Mouse (Mus musculus) left cerebral cortex, adult 9 months (tissue): ENCODE data around the gene Gm49601.

Experiments used
- DNase-seq, 2 experiments: peaks; one replicate each; pipeline ENCODE4 v3.0.0; 2022; ENCODE audit warnings: low spot score in 2 of 2

Gm49601 gene

DNA sequence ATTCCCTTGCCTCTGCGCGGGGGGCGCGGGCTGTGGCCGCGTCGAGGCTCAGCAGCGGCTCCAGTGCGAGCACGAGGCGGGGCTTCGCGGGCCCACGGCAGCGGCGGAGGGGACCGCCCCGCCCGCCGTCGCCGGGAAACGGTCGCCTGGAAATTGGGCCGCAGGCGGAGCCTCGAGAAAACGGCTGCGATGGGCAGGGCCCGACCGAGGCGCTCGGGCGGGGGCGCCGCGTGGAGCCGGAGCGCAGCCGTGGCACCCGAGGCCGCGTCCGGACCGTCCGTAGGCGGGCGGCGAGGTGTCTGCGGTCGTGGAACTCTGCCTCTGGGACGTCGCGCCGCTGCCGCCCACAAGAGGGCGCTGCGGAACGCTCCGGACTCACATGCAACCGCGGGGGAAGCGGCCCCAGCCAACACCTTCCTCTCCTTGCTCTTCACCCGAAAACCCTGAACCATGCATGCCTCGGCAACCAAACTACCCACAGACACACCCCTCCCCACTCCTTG lies at the start of gene Gm49601:
Gene Gm49601 (minus strand): TSS at position 52 of the 503 bp plus-strand sequence.
- peak in 1 of 2 experiments; percentile 85 for DNase-seq

DNA sequence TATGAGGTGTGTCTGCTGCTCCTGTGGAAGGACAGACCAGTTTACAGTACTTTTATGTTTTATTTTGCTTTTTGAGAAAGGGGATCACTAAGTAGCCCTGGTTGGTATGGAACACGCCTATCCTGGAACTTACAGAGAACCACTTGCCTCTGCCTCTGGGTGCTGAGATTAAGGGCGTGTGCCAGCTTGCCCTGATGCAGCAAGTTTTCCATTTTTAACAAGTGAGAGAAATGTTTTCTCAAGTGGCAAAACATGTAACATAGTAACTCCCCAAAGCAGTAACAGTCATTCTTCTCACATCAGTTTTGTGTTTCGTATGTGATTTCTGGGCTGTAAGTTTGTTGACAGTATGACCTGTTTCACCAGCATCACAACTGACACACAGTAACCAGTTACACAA lies 46.8 kb upstream of the Gm49601 start:
- DNase-seq = no peak

DNA sequence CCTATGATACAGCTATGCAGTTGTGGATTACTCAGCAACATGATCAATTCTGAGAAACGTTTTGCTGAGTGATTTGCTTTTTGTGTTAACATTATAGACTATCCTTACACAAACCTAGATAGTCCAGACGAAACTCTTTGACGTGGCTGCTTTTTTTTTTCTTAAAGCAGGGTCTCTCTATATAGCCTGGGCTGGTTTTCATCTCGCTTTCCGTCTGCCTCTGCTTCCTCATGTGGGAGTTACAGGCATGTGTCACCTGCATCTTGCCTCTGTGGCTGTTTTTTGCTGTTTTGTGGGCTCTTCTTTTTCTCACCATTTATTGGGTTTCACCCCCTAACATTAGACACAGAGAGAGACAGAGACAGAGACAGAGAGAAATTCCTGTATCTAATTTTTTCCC lies 45.8 kb upstream of the Gm49601 start:
- no peak for DNase-seq

DNA sequence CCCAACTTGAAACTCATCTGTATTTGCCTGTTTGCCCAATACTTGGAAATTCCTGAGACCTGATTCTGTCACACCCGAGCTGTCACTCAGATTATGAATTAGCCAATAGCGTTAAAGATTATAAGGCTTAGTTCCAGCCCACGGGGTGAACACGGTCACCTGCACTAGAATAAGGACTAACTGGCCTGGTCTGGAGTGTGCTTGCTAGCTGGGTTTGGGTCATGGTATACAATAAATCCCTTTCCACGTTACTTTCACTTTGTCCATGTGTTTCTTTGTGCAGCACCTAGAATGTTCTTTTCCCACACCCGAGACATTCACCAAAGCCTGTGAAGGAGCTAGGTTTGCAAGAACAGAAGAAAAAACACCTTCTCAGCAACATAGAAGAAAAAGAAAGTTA lies 43.7 kb upstream of the Gm49601 start:
- DNase-seq = no peak

DNA sequence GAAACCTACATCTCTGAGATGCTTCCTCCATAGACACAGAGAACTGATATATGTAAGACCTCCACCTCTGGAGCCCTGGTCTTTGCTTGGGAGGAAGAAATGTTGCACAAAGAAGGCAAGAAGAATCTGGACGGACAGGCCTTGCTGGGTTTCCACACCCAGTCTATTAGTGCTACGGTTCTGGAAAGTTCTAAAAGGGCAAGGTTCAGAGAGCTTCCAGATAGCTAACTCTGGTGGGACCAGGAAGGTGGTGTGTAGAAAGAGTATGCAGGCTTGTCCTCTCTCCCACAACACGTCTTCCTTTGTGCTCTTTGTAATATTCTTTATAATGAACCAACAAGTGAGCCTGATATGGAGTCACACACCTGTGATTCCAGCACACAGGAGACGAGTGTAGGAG lies 32.4 kb upstream of the Gm49601 start:
- DNase-seq = no peak

DNA sequence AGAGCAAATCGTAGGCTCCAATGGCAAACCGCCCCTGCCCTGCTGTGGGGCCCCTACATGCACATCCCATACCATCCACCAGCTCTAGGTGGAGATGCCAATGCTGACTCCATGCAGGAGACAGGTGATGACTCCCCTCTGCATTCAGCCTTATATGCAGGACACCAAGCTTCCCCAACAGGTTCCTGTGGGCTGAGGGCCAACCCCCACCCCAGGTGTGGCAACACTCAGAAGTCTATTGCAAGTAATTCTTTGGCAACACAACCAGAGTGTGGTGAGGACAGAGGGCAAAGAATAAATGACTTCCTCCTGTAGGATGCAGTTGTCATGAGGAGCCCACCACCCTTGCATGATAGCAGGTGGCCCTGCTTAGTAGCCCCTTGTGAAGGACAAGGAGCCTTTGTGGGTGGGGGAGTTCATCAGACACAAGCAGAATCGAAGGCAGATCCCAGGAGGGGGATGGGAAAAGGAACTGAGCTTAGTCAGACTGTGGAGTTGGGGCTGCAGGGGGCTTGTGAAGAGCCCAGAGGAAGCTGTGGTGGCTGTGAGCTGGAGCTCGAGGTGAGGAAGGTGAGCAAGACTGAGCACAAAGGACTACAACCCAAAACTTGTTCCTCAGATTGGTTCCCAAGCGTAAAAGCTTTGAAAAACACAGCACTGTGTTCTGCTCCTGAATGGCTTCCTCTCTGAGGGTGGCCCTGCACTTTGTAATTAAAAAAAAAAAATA lies 29.3 kb upstream of the Gm49601 start:
- no peak for DNase-seq

DNA sequence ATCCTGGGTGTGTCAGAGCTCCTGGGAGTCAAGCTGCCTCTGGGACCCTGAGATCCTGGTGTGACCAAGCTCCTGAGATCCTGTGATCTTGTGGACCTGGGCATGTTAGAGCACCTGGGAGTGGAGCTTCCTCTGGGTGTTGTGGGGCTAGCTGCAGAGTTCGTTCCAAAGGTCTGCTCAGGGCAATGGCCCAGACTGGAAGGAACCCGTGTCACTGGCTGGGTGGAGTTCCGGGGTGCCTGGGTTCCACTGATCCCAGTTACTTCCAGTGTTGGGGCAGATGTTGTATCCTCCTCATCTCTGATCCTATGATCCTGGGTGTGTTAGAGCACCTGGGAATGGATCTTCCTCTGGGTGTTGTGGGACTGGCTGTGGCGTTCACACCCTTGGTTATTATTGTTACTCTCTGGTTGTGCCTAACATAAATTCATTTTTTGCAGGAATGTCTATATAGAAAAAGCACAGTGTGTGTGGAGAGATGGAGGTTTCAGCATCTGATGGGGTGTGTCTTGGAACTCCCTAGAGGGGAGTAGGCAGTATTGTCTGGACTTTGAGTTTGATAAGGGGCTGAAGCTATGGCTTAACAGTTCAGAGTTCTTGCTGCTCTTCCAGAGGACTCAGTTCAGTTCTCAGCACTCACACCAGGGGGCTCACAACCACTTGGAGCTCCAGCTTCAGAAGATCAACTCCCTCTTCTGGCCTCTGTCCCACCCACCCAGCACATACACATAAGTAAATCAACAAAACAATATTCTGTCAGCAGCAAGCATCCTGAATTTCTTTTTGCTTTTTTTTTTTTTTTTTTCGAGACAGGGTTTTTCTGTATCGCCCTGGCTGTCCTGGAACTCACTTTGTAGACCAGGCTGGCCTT lies 27.3 kb upstream of the Gm49601 start:
- no peak for DNase-seq

DNA sequence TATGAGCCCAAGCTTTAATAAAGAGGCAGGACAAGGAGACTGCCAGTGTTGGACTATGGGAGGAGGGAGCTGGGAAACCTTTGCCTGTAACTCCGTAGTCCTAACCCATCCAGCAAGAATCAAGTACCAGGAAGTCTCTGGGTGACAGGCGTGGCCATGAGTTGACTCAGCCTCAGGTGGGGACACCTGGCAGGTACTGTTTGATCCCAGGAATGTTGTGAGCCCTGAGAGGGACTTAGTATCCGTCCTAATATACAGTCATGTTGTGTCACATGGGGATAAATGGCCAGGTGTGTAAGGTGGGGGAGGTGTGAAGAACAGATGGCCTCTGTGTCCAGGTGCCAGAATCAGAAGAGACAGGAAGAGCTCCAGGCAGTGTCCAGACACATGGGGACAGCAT lies 22.9 kb upstream of the Gm49601 start:
- no peak for DNase-seq

DNA sequence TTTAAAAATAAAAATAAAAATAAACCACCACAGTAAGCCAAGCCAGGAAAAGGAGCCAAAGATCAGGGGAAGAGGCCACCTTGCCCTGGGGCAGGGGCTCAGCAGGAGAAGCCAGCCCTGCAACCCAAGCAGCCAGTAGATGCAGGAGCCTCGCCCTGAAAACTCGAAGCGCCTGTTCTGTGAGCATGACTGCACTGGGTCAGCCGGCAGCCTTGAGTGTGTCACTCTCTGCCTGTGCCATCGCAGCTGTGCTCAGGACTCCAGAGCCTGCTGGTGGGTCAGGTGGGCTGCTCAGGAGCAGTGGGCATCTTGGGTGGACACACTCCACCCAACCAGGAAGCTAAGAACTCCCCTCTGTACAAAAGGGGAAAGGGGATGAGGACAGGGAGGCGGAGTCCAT lies 19.1 kb upstream of the Gm49601 start:
- no peak for DNase-seq

DNA sequence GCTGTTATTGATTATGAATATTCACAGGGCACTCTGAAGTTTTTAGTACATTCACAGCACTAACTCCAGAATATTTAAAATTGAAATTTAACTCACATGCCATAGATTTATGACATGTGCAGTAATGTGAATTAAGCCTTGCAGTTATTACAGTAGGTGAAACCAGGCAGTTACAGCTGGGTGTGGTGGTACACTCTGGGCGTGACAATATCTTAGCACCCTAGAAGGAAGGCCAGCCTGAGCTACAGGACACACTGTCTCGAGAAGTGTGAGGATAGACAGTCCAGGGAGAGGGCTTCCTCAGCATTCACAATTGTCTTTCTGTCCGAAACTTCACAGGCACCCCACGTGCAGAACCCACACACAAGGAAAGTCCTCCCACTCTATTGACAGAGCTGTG lies 18.3 kb upstream of the Gm49601 start:
- no peak for DNase-seq

DNA sequence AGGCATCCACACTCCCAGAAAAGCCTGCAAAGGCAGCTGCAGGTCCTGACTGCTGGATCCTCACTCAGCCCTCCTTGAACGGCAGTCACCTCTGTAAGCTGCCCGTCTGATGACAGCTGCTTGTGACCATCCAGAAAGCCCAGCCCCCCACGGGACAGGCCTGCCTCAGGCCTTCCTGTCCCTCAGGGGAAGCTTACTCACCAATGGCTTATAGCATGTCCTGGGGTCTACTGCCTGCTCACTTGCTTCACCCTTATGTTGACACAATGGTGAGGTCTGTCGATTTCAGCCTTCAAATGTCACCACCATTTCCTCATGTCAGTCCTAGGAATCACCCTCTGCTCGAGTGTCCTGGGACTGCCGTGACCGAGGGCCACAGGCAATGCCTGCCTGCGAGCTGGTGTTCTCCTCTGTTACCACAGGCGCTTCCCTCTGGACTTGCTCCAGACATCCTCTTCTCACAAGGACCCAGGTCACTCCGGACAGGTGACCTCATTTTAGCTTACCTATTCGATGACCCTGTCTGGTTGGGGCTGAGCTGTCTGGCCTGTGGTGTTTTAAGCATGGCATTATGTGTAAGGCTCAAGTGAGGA lies 17.3 kb upstream of the Gm49601 start:
- DNase-seq = no peak

DNA sequence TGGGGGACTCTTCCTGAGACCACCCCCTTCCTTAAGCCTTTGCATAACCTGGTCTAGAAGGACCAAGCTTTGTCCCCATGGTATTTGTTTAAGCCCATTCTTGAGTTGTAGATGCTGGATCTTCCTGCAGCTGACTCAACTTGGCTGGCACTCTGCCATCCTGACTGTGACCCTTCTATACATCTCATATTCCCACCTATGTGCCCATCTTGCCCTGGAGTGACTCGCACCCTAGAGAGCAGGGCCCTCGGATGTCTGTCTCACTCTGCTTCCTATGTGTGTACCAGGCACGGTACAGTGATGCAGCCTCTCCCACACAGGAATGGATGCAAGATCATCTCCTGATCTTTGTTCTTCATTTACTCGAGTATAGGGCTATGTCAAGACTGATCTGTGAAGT lies 16.7 kb upstream of the Gm49601 start:
- no peak for DNase-seq

DNA sequence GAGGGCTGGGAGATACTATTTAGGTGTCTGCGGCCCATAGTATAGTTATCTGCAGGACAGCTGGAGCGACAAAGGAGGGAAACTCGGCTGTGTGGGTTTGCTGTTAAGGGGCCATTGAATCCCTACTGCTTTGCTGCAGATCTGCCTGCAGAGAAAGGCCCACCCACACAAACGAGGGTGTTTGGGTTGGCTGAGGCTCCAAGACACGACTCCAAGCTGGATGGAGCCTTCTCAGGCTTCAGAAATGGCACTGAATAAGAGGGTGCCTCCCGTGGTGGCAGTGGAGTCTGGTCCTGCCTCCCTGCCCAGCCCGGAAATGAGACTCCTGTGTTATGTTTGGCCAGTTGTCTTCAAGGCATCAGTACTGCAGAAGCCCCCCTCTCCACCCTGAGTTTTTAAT lies 16.1 kb upstream of the Gm49601 start:
- DNase-seq = peak in 1 of 2 experiments; percentile 72

DNA sequence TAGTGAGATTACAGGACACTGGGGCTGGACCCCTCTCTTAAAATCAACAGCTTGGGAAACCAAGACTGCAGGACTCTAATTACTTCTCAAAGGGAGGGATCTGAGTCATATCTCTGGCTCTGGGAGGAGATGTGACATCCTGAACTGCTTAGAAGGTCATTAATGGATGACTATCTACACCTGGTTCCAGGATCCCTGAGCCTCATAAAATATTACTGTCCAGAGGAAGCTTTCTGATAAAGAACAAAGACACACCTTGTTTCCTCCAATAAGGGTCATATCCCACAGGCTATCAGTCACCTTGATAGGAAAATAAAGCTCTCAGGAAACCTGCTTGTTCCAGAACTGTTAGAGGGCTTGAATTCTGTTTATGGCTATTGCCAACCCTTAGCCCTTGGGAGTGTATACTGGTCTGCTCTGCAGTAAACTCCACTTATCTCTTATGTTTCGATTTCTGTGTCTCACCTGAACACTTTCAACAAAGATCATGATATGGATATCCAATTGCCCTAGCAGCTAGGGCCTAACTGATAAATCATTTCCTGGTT lies 13.2 kb upstream of the Gm49601 start:
- no peak for DNase-seq

DNA sequence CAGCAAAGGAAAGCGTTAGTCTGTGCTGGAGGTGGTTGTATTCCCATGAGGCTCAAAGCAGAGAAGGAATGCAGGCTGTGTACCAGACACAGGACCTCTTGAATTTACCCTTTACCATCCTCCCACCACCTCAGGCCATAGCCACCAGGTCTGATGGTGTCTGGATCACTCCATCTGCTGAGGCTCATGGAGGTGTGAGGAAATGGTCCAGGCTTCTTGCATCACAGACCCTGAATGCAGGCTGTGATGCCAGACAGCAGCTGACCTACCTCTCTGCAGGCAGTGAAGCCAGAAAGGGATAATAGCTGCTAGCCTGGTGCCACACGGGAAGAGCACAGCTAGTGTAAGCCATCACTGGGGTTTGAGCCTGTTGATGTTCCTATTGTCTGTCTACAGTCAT lies 12.2 kb upstream of the Gm49601 start:
- DNase-seq = no peak

DNA sequence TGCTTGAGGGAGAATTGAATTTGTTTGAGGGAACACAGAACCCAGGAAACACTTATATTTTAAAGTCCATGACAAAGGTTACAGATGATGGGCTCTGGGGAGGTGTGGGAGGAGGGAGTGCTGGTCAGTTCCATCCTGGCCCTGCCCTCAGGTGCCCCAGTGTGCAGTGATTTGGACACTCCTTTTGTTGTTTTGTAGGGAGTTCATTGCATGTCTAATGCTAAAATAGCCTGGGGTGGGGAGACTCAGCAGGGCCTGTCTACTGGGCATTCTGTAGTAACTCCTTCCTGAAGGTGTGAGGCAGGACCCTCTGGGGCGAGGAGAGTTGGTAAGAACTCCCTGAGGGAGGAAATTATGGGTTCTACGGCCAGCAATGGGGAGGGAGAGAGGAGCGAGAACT lies 10.6 kb upstream of the Gm49601 start:
- no peak for DNase-seq

DNA sequence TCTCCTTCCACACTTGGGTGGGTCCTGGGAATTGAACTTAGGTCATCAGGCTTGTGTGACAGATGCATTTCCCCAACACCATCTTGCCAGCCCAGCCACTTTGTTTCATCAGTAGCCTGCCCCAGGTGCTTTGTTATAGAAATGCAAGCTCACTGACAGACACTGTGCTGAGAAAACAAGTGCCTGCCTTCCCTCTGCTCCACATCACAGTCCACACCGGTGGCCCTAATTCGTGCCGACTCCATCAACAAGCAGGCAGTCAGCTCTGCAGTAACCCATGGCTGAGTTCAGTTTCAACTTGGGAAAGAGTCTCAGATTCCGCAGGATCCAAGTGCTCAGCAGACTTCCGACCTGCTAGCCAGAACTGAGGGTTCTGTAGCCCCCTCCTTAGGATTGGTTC lies 10.2 kb upstream of the Gm49601 start:
- DNase-seq = no peak

DNA sequence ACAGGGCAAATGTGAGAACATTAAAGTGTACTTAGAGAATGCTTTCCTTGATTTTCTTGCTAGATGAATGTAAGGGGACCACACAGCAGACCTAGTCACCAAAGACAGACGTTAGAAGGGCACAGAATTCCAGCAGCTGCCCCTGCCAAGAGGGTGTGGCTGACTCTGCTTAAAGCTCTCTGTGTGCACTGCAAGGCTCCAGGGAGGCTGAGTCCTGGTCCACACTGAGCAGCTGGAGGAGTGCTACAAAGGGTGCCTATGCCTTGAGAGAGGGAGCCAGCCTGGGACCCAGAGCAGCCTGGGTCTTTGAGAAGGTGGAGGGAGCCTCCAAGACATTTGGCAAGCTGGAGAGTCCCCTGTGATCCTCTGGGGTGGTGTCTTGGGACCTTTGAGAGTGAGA lies 7.1 kb upstream of the Gm49601 start:
- DNase-seq = no peak

DNA sequence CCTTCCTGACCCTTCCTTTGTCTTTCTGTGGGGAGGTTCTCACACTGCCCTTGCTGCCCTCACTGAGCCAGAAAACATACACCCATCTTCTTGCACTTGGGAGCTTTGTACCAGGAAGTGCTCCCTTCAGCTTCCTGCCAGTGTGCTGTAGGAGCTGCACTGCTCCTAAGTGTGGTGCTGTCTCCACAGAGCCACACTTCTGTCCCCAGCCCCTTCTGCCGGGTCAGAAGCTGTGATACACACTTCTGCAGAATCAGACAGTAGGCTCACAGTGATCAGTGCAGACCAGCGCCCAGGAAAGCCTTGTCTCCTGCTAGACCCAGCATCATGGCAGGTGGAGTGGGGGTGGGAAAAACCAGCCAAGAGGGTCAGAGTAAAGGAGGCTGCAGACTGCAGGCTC lies 6.6 kb upstream of the Gm49601 start:
- DNase-seq = no peak

DNA sequence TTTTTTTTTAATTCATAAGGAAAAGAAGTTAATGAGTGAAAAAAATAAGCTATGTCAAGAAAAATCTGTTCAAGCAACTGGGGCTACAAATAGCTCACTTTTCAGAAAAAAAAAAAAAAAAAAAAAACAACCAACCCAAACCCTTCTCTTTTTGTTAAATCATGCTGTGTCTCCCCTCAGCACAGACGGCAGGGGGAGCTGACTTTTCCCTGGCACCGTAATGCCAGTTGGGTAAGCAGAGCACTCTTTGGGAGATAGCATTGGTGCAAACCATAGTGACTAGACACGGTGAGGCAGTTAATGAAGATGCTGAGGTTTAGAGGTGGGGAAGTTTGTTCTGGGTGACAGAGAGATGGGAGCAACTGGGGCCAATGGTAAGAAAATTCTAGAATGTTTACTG lies 5.8 kb upstream of the Gm49601 start:
- DNase-seq = no peak

DNA sequence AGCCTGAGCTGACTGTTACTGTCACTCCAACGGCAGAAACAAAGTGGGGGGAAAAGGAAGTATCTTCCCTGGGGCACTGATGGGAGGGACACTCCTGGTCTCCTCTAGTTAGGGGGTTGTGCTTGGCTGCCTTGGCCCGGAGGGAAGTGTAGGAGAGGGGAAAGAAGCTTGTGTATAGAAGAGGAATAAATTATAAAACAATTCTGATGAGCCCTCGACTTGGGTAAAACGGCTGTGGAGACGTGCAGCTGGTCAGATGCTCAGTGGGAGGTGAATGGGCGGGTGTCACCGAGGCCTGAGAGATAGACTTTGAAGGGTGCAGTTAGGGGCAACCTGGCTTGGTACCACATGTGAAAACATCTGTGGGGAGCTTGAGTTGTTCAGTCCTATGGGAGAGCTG lies 4.9 kb upstream of the Gm49601 start:
- no peak for DNase-seq

DNA sequence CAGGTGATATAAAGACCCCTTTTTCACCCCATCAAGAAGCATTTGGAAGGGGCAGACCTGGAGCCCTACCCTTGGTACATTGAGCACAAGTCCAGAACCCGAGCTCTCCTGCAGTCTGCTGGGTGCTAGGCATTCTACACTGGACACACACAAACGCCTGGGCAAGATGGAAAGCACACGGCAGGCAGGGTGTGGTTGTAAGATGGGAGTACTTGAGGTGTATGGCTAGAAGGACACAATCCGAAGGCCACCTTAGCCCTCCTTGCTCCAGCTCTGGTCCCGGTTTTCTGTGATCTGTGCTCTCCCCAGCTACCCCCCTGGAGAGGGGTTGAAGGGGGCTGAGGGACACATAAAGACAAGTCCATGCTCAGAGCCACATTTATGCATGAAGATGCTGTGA lies 4.1 kb upstream of the Gm49601 start:
- no peak for DNase-seq
